Mouse (Mus musculus) heart, embryonic 10.5 days (tissue): ENCODE data around the gene C330021F23Rik. TPM values are rescaled to one million over a fixed set of nuclear protein-coding genes. Genes with fewer than 3 reads are reported as not detected.
"Not testable (repeated sequence)": the region's sequence is repeated elsewhere in the genome, so short reads cannot be mapped to it uniquely, and the experiment has no call there.

Experiments used
- DNase-seq: peaks from one replicate; pipeline ENCODE4 v3.0.0-alpha.2; 2017; ENCODE audit warnings: low spot score
- H3K27ac ChIP-seq: fragments of 300-500 bp; sonication (generic); 2 replicates; pipeline ENCODE4 v1.5.1; 2016; ENCODE audit warnings: mild to moderate bottlenecking
- H3K27me3 ChIP-seq: fragments of 300-500 bp; sonication (generic); 2 replicates; pipeline ENCODE4 v1.6.1; 2016; ENCODE audit warnings: mild to moderate bottlenecking; ENCODE audit not compliant: poor library complexity, insufficient read depth, severe bottlenecking
- H3K36me3 ChIP-seq: fragments of 300-500 bp; sonication (generic); 2 replicates; pipeline ENCODE4 v1.6.1; 2016; ENCODE audit warnings: mild to moderate bottlenecking, moderate library complexity
- H3K4me1 ChIP-seq: fragments of 300-500 bp; sonication (generic); 2 replicates; pipeline ENCODE4 v1.6.1; 2016; ENCODE audit warnings: mild to moderate bottlenecking
- H3K4me3 ChIP-seq: fragments of 300-500 bp; sonication (generic); 2 replicates; pipeline ENCODE4 v1.5.1; 2016; ENCODE audit warnings: mild to moderate bottlenecking, moderate library complexity
- H3K9me3 ChIP-seq: fragments of 300-500 bp; sonication (generic); 2 replicates; pipeline ENCODE4 v1.6.1; 2016; ENCODE audit warnings: mild to moderate bottlenecking, moderate library complexity
- WGBS: fragments of 180-500 bp; shearing (Covaris S2); methylation state at CpG from one replicate; pipeline ENCODE4 v1.1.7; 2016; 5-methylcytosine and 5-hydroxymethylcytosine counted together
- polyA plus RNA-seq: library from polyadenylated mRNA; unstranded; fragments of >200 nt; fragmentation: Nextera tagmentation; extraction: Ambion mirVana; gene quantifications from 2 replicates; pipeline ENCODE4 v1.2.1, GENCODE M21; 2016

Gene C330021F23Rik
- polyA plus RNA-seq, 1 experiment from 2014 or later, result 3.8 TPM

GRCm38 (mm10) chr8:3569784-3570183, 2.0 kb downstream of the C330021F23Rik start:
- peaks cover 14% of the 10 kb centered on the region for H3K4me1 ChIP-seq

DNA sequence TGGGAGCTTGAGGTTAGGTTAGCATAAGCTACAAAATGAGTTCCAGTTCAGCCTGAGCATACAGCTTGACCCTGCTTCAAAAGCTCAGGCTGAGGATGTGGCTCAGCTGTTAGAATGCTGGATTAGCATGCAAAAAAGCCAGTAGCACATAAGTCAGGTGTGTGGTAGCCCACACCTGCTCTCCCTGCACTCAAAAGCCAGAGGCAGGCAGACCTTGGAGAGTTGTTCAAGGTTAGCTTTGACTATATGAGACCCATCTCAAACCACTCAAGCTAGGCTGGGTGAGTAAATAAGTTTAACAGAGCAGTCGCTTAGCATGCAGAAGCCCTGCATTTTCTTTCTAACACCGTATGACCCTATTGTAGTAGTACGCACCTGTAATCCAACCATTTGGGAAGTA, 6.8 kb downstream of the C330021F23Rik start:
- no peak for DNase-seq
- no peak overlapping the region for H3K4me3 ChIP-seq
- 92% methylated on average over 3 of the region's 3 CpGs for WGBS

More at GRCm38 (mm10) chr8:3569784-3570183, 2.0 kb downstream of the C330021F23Rik start:
- H3K27me3 ChIP-seq, result no peaks in the 10 kb centered on the region
- DNase-seq, result no peak
- WGBS, result 83% methylated on average over 5 of the region's 5 CpGs
- no peak overlapping the region for H3K4me3 ChIP-seq
- H3K27ac ChIP-seq, result no peak overlapping the region
- no peaks in the 10 kb centered on the region for H3K9me3 ChIP-seq
- no peaks in the 10 kb centered on the region for H3K36me3 ChIP-seq

DNA sequence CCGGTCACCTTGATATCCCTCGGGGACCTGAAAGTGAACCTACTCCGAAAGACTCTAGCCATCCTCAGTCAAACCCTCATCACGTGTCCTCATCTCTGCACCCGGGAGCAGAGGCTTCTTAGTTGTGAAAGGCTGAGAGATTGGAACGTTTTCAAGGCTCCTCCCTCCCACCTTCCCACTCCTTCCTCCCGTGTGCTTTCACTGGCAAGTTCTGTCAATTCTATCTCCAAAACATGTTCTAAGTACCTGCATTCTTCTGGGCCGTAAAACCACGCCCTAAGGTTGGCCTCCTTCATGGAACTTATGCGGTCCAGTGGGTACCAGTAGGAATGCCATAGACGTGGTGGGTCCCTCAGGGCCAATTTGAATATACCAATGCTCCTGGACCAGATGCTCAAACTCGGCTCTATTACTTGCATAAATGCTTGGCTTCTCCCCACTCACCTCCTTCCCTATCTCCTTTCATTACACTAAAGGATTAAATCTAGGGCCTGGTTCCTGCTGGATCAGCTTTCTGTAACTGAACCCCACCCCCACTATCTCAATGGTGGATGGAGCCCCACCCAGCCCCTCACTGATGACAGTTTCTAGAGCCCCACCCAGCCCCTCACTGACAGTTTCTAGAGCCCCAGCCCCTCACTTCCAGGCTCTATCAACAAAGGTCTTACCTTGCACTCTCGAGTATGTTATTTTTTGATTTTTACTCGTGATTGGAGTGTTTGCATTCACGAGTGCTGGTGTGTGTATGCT, 8.6 kb downstream of the C330021F23Rik start:
- H3K4me1 ChIP-seq, result no peaks in the 10 kb centered on the region
- H3K27me3 ChIP-seq, result 0 out of 2 replicates have a peak, but pooled peaks cover 3% of the 10 kb centered on the region
- H3K36me3 ChIP-seq, result no peaks in the 10 kb centered on the region
- H3K27ac ChIP-seq, result no peak overlapping the region
- no peak overlapping the region for H3K4me3 ChIP-seq
- WGBS, result 72% methylated on average over 15 of the region's 15 CpGs
- no peaks in the 10 kb centered on the region for H3K9me3 ChIP-seq
- DNase-seq, result no peak

More for the DNA sequence above, 6.8 kb downstream of the C330021F23Rik start:
- Histone ChIP-seq H3K36me3 (no peaks in the 10 kb centered on the region), H3K27ac (no peak overlapping the region), H3K4me1 (no peaks in the 10 kb centered on the region), H3K27me3 (0 out of 2 replicates have a peak, but pooled peaks cover 3% of the 10 kb centered on the region), H3K9me3 (no peaks in the 10 kb centered on the region)

DNA sequence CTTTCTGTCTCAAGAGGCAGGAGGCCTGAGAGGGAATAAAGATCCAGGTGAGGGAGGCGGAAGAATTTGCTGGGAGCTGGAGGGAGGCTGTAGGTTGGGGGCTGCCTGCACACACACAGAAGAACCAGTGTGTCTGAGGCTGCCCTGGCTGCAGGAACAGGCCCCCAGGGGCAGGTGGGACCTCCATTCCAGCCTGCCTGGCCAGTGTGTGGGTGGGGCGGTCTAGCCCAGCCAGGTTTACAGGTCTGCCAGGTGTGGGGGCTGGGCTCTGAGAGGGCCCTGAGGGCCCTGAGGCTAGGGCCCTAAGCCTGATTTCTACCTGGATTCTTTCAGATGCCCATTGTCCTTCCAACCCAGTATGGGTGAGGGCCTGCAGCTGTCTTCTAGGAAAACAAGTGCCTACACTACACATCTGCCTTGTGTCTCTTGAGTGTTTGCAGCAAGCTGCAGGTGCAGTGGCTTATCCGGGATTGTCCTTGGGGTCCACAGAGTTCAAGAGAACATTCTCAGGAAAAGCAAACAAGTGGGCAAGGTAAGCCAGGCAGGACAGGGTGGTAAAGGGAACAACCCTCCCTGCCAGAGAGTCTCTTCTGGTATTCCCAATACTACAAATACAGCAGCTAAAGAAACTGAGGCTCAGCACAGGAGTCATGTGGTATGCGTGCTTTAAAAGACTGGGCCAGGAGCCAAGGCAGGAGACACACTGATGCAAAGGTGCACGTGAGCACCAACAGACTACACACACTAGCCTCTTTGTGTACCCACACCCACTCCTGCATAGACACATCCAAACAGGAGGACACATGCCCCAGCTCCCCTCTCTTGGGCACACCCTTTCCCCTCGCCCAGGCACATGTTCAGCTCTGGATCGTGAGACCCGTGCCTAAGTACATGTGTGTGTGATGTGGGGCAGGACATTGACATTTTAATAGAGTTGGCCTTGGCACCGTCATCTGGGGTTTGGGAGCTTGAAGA, 11.9 kb downstream of the C330021F23Rik start:
- Histone ChIP-seq H3K9me3 (no peaks in the 10 kb centered on the region), H3K27ac (no peak overlapping the region), H3K27me3 (0 out of 2 replicates have a peak, but pooled peaks cover 3% of the 10 kb centered on the region), H3K4me3 (no peak overlapping the region), H3K36me3 (no peaks in the 10 kb centered on the region), H3K4me1 (no peaks in the 10 kb centered on the region)
- 79% methylated on average over 9 of the region's 9 CpGs for WGBS
- no peak for DNase-seq

GRCm38 (mm10) chr8:3581961-3582360, 14.2 kb downstream of the C330021F23Rik start:
- H3K4me3 ChIP-seq, H3K4me1 ChIP-seq, H3K9me3 ChIP-seq, H3K36me3 ChIP-seq, H3K27ac ChIP-seq, DNase-seq: not testable (repeated sequence)
- H3K27me3 ChIP-seq, result peaks cover 11% of the 10 kb centered on the region
- WGBS, result 71% methylated on average over 2 of the region's 3 CpGs

DNA sequence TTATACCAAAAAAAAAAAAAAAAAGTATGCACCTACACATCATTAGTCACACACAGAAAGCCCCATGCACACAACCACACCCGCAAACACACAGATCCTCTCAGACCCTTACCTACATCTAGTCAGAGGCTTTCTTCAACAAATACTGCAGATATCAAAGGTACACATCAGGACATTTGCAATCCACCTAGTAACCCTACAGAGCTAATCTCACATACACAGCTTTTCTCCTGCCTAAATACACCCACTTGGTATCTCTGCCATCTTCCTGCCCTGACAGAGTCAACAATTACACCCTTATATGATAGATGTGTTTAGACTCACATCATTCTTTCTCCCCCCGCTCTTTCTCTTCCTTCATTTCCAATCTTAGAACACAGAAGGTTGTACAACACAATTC, 18.7 kb downstream of the C330021F23Rik start:
- DNase-seq, result no peak
- Histone ChIP-seq H3K4me1 (peaks cover 7% of the 10 kb centered on the region), H3K9me3 (no peaks in the 10 kb centered on the region), H3K27me3 (peaks cover 19% of the 10 kb centered on the region), H3K4me3 (no peak overlapping the region), H3K27ac (no peak overlapping the region), H3K36me3 (no peaks in the 10 kb centered on the region)
- WGBS, result 85% methylated on average over 2 of the region's 2 CpGs

GRCm38 (mm10) chr8:3586993-3587390, 19.2 kb downstream of the C330021F23Rik start, which contains the start of gene Camsap3:
Gene Camsap3, plus strand, starts transcription at chr8:3587293.
- H3K4me1 ChIP-seq, result peaks cover 7% of the 10 kb centered on the region
- DNase-seq, result no peak
- H3K36me3 ChIP-seq, result no peaks in the 10 kb centered on the region
- peak within 1 kb of the TSS; percentile 74 for H3K4me3 ChIP-seq
- peak within 1 kb of the TSS; percentile 81 for H3K27ac ChIP-seq
- 6% methylated on average over 7 of the region's 7 CpGs for WGBS
- no peaks in the 10 kb centered on the region for H3K9me3 ChIP-seq
- peaks cover 19% of the 10 kb centered on the region for H3K27me3 ChIP-seq

GRCm38 (mm10) chr8:3587391-3588257, 19.8 kb downstream of the C330021F23Rik start:
- WGBS, result under 1% methylated on average over 77 of the region's 77 CpGs
- Histone ChIP-seq H3K4me1 (peaks cover 7% of the 10 kb centered on the region), H3K27me3 (peaks cover 19% of the 10 kb centered on the region), H3K9me3 (no peaks in the 10 kb centered on the region), H3K27ac (peak overlapping the region; percentile 81), H3K36me3 (no peaks in the 10 kb centered on the region), H3K4me3 (peak overlapping the region; percentile 74)
- DNase-seq, result no peak

- no peaks in the 10 kb centered on the region for H3K9me3 ChIP-seq
- H3K4me3 ChIP-seq, result peak overlapping the region; percentile 74
- H3K27ac ChIP-seq, result peak overlapping the region; percentile 81
- peaks cover 7% of the 10 kb centered on the region for H3K4me1 ChIP-seq
- DNase-seq, result no peak
- WGBS, result 9% methylated on average over 11 of the region's 11 CpGs
- H3K27me3 ChIP-seq, result peaks cover 19% of the 10 kb centered on the region
- no peaks in the 10 kb centered on the region for H3K36me3 ChIP-seq
Observed at GRCm38 (mm10) chr8:3588258-3588633, 20.5 kb downstream of the C330021F23Rik start.

- H3K4me1 ChIP-seq, result 0 out of 2 replicates have a peak, but pooled peaks cover 9% of the 10 kb centered on the region
- H3K4me3 ChIP-seq, result no peak overlapping the region
- no peaks in the 10 kb centered on the region for H3K36me3 ChIP-seq
- no peak for DNase-seq
- no peak overlapping the region for H3K27ac ChIP-seq
- H3K9me3 ChIP-seq, result no peaks in the 10 kb centered on the region
- 0 out of 2 replicates have a peak, but pooled peaks cover 4% of the 10 kb centered on the region for H3K27me3 ChIP-seq
- WGBS, result 51% methylated on average over 3 of the region's 3 CpGs
Observed at GRCm38 (mm10) chr8:3593470-3593869, 25.7 kb downstream of the C330021F23Rik start.

GRCm38 (mm10) chr8:3594466-3594865, 26.7 kb downstream of the C330021F23Rik start:
- Histone ChIP-seq H3K36me3 (no peaks in the 10 kb centered on the region), H3K4me3 (no peak overlapping the region), H3K9me3 (no peaks in the 10 kb centered on the region), H3K27ac (no peak overlapping the region), H3K27me3 (no peaks in the 10 kb centered on the region), H3K4me1 (0 out of 2 replicates have a peak, but pooled peaks cover 9% of the 10 kb centered on the region)
- no peak for DNase-seq
- 80% methylated on average over 2 of the region's 2 CpGs for WGBS

DNA sequence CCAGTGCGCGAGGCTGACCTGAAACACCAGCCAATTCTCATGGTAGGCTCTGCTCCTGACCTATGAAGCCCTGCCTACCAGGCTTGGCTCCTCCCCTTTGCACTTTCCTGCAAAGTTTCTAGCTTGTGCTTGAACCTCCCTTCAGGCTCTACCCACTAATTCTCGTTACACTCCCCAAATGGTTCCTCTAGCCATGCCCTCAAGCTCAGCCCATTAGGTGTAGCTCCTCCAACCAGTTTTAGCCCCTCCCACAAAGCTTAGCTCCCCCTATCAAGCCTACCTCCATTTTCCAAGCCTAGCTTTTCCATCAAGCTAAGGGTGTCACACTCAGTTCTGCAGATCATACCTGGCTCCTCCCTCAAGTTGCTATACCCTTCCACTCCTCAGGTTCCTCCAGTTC, 30.3 kb downstream of the C330021F23Rik start:
- Histone ChIP-seq H3K4me3 (no peak overlapping the region), H3K27ac (no peak overlapping the region), H3K36me3 (no peaks in the 10 kb centered on the region), H3K4me1 (0 out of 2 replicates have a peak, but pooled peaks cover 9% of the 10 kb centered on the region), H3K27me3 (no peaks in the 10 kb centered on the region), H3K9me3 (no peaks in the 10 kb centered on the region)
- no peak for DNase-seq
- 65% methylated on average over 3 of the region's 3 CpGs for WGBS
